Mouse (Mus musculus) lung, adult 10 weeks (tissue): ENCODE data around the gene L3mbtl1. TPM values are rescaled to one million over a fixed set of nuclear protein-coding genes. Genes with fewer than 3 reads are reported as not detected.

ENCODE experiments used
- polyA plus RNA-seq: library from polyadenylated mRNA; stranded (reverse); fragments of 350-450 nt; fragmentation: Illumina TruSeq; extraction: RNeasy Lipid Tissue Mini Kit (QIAGEN cat#74804); gene quantifications from one replicate; pipeline ENCODE4 v1.2.3, GENCODE M21; 2014; ENCODE audit warnings: low read depth, low replicate concordance; ENCODE audit not compliant: insufficient read depth

Gene L3mbtl1
- not detected for polyA plus RNA-seq

DNA sequence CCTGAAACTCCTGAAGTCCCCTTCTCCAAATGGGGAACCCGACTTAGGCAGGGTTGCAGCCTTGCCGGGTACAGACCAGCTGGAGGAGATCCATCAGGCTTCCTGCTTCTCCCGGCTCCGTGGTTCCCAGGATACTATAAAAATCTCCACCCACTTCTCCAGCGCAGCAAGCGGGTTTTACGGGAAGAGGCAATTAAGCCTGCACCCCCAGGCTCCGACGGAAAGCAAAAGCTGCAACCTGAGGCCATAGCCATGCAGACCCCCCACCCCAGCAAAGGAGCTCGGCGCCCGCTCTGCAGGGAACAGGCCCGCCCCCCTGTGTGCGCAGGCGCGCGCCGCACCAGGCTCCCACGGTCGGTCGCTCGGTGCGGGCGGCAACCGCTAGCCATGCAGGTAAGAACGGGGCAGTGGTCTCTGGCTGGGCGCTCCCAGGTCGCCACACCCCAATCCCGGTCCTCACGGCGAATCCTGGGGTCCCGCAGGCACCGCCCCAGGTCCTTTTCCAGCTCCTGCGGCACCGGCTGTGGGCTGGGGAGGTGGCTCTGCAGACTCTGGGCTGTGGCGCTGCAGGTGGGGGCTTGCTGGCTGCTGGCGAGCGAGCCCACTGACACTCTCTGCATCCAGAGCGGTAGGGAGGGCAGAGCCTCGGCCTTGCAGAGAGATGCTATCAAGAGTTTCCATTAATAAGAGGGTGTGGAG lies at the start of gene L3mbtl1:
Gene L3mbtl1 (plus strand): TSS at position 325 of the 699 bp plus-strand sequence.

DNA sequence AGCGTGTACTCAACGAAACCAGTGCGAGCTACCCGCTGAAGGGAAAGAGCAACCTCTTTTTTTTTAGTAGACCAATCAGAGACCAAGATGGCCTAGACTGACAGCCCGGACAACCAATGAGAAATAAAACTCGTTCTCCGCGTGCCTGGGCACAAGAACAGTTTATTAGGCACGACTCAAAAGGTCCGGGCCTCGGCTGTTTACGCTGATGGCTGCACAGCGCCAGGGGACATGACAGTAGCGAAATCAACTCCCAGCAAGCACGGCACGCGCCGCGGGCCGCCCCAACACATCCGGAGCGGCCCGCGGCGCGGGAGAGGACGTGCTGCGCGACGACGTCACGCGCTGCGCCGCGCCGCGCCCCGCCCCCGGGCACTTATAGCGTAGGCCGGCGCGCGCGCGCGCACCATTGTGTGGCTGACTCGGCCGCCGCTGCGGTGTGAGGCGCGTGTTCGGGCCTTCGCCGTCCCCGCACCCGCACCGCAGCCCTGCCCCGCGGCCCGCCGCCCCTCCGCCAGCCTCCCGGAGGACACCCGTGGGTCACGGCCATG lies 12.1 kb upstream of the L3mbtl1 start, which contains the start of gene Srsf6:
Gene Srsf6 (plus strand): TSS at position 406 of the 551 bp plus-strand sequence.

DNA sequence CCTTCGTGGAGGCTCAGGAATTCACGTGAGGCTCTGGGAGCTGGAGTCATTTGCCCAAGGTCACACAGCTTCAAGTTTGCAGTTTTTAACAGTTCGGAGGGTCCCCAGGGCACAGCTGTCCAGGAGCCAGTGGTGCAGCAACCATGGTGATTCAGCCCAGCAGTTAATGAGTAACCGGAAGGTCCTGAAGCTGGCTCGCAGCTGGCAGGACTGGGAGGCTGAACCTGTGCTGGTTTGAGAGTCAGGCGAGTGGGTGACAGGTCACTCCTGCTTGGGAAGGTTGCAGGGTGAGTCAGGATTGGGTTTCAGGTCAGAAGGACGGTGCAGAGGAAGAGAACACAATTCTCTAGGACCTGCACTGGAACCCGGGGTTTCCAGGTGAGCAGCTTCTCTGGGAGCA lies 43.9 kb downstream of the L3mbtl1 start, which contains the start of gene Sgk2:
Gene Sgk2 (plus strand): TSS at position 113 of the 400 bp plus-strand sequence.

DNA sequence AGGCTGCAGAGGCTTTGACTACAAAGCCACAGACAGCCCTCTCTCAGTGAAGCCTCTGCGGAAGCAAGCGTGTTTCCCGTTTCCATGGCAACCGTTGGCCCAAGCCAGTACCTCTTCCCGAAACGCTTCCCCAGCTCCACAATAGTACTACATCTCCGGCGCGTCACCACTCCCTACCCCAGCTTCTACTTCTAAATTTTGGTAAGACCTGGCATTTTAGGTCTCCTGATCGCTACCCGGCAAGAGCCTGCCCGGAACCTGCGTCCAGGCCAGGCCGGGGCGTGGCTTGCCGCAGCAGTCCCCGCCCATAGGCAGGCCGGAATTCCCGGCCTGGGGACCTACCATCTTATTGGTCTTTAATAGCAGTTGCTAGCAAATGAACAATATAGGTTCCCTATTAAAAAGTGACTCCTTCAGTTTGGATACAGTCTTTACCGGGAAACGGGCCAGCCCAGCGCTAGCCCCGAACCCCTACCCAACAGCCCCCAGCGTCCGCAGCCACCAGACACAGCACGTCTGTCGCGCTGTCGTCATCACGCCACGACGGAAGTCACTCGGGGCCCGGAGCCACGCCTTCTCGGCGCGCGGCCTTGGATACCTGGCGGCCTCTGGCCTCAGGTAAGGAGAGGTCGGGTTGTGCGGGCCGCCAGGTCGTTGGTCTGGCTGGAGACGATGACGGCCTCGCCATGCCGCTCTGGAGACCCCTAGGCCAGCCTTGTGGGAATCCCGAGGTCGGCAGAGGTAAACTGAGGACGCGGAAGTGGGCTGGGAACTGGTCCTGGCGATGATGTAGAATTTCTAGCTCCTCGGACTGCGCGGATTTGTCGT lies 73.9 kb downstream of the L3mbtl1 start, which contains the start of gene Ift52:
Gene Ift52 (plus strand): TSS at position 439 of the 828 bp plus-strand sequence.

Other genes starting within 250 kb of the L3mbtl1 start
- gene Srsf6, start 11.9 kb upstream of the L3mbtl1 start, polyA plus RNA-seq = 82.7 TPM
- not detected for gene Sgk2, start 43.9 kb downstream of the L3mbtl1 start, polyA plus RNA-seq
- gene Ift52, start 73.9 kb downstream of the L3mbtl1 start, polyA plus RNA-seq = 23.6 TPM
- 0.77 TPM for gene Mybl2, start 111.2 kb downstream of the L3mbtl1 start, polyA plus RNA-seq
- gene Gtsf1l, start 144.4 kb downstream of the L3mbtl1 start, polyA plus RNA-seq = 0.74 TPM